Mouse (Mus musculus): ENCODE results near the gene Duxbl1. TPM values are rescaled to one million over a fixed set of nuclear protein-coding genes. Genes with fewer than 3 reads are reported as not detected.

The Duxbl1 gene
- polyA plus RNA-seq (2012) = not detected in 2 replicates

DNA sequence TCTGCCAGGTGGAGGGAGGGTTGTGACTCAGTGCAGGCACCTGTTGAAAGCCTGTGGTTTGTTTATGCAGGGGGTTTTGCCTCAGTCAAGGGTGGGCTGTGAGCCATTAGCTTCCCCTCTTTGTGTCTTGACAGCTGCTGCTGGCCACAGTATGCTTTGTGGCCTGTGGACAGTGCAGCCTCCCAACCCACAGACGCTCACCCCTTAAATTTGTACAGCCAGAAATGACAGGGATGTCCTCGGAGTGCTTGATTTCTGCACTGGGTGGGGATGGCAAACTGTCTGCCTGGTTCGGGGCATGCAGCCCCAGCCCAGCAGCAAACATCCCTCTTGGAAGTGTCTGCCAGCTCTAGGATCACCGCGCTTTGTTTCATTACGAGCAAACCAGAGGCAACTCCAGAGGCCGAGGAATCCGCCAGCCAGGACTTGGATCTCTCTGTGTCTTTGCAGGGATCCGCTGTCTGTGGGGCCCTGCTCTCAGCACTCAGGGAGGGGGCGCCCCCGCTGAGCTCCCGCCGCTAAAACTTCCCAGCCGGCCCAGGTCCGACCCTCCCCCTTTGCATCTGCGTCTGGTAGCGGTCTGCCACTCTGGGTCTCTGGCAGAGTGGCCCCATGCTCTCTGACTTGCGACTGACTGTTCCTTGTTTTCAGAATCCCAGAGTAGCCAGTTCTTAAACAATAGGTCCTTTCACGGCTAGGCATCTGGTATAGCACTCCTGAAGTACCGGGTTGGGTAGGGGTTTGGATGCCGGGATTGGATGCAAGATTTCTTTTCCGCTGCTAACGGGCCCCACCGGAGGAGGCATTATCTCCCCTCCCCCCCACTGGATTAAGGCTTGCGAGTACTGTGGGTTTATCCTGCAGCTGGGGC is at the start of gene Duxbl1:
Duxbl1 (plus strand) TSS at position 207 of the 871 bp plus-strand sequence.

DNA sequence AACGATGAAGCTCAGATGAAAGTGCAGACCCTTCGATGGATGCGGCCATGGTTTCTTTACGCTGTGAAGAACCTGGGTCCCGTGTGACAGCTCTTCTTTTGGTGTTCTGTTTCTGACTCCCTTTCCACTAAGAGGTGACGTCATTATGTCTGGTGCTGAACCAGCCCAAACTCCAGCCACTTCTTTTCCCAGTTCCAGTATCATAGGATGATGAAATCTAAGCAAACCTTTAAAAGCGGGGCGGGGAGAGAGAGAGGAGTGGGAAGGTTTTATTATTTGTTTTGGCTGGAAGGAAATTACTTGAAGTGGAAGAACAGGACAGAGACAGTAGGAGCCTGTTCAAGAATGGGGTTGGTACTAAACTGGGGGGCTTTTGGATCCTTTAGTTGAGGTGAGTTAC is 40.4 kb upstream of the Duxbl1 start, which contains the start of gene Cphx1:
Cphx1 (plus strand) TSS at position 301 of the 400 bp plus-strand sequence.

Other genes with a start within 250 kb of the Duxbl1 start
- 1.5 and 1.6 TPM in 2 replicates for gene Zcchc24, start 209.5 kb upstream of the Duxbl1 start, polyA plus RNA-seq (2012)
- gene Anxa11, start 136.4 kb upstream of the Duxbl1 start, polyA plus RNA-seq (2012) = 109 and 113 TPM in 2 replicates
- not detected in 2 replicates for gene Plac9a, start 75.5 kb upstream of the Duxbl1 start, polyA plus RNA-seq (2012)
- gene Tmem254a, start 50.9 kb upstream of the Duxbl1 start, polyA plus RNA-seq (2012) = 1.9 and 5.7 TPM in 2 replicates
- gene Cphx1, start 40.3 kb upstream of the Duxbl1 start, polyA plus RNA-seq (2012) = not detected in 2 replicates
- 0.55 TPM in 1 of 2 replicates, not detected in the other for gene Gm9780, start 64.1 kb downstream of the Duxbl1 start, polyA plus RNA-seq (2012)
- 20.9 TPM in 2 replicates for gene Tmem254c, start 88.8 kb downstream of the Duxbl1 start, polyA plus RNA-seq (2012)
- gene Cphx2, start 102.9 kb downstream of the Duxbl1 start, polyA plus RNA-seq (2012) = not detected in 2 replicates
- not detected in 2 replicates for gene Cphx3, start 103.7 kb downstream of the Duxbl1 start, polyA plus RNA-seq (2012)
- gene Duxbl2, start 139.8 kb downstream of the Duxbl1 start, polyA plus RNA-seq (2012) = not detected in 2 replicates
- gene Plac9b, start 203.9 kb downstream of the Duxbl1 start, polyA plus RNA-seq (2012) = not detected in 2 replicates
- 3.2 and 4.6 TPM in 2 replicates for gene Tmem254b, start 228.5 kb downstream of the Duxbl1 start, polyA plus RNA-seq (2012)

Data from megakaryocyte-erythroid progenitor cell, adult 5 weeks (primary cell).